8 mouse cellular contexts compared by ENCODE assay signal in the genomic region with DNA sequence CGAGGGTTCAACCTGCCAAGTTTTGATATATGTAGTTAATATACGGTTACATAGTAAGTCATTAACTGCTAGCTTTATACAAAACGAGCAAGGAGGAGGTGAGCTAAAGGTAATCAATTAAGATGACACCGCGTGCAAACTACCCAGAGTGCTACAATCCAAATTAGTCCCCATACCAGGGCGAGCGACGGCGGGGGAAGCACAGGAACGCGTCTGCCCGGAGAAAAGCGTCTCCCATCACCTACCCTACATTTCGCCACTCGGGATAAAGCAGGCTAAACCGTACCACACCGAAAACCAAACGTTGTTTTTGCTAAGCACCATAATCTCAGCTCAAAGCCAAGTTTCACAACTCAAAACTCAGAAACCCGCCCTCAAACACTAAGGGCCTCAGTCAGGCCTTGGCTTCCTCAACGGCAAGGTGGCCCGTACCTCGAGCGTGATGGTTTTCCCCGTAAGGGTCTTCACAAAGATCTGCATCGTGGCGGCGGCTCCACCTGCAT. TPM values are rescaled to one million over a fixed set of nuclear protein-coding genes. Genes with fewer than 3 reads are reported as not detected.
DNase-seq lines count a peak whose midpoint lies in the region; ATAC-seq and TF ChIP-seq lines count a peak whose summit lies in the region.

No protein-coding gene starts in this region.

- H3K9me3 ChIP-seq in kidney, postnatal 0 days (replicated peaks; ENCODE audit: low read length), result no peaks in the 10 kb centered on the region
- no peaks in the 10 kb centered on the region for H3K9me3 ChIP-seq in embryonic facial prominence, embryonic 11.5 days (replicated peaks; ENCODE audit: control insufficient read depth, low read length)
- no peaks in the 10 kb centered on the region for H3K9me3 ChIP-seq in hindbrain, embryonic 16.5 days (ENCODE audit: control insufficient read depth, low read length)
- H3K9me3 ChIP-seq in midbrain, embryonic 16.5 days (replicated peaks; ENCODE audit: control insufficient read depth, low read length, poor library complexity, severe bottlenecking), result no peaks in the 10 kb centered on the region

- 0% methylated on average over 27 of the region's 27 CpGs for WGBS in kidney, postnatal 0 days
- under 1% methylated on average over 27 of the region's 27 CpGs for WGBS in embryonic facial prominence, embryonic 11.5 days
- WGBS in hindbrain, embryonic 16.5 days, result under 1% methylated on average over 27 of the region's 27 CpGs
- WGBS in midbrain, embryonic 16.5 days, result under 1% methylated on average over 27 of the region's 27 CpGs

- peak overlapping the region; percentile 73 for H3K4me2 ChIP-seq in kidney, postnatal 0 days (ENCODE audit: low read length)
- peak overlapping the region; percentile 58 for H3K4me2 ChIP-seq in embryonic facial prominence, embryonic 11.5 days (ENCODE audit: low read depth, low read length)
- H3K4me2 ChIP-seq in hindbrain, embryonic 16.5 days (ENCODE audit: low read length), result peak overlapping the region; percentile 63
- H3K4me2 ChIP-seq in midbrain, embryonic 16.5 days (ENCODE audit: low read length), result peak overlapping the region; percentile 71

- H3K36me3 ChIP-seq in kidney, postnatal 0 days (ENCODE audit: insufficient read depth, low read length), result peaks cover 4% of the 10 kb centered on the region; the same call in 1 of the 2 replicates
- peaks cover 9% of the 10 kb centered on the region; the same call in 1 of the 2 replicates for H3K36me3 ChIP-seq in embryonic facial prominence, embryonic 11.5 days (replicated peaks; ENCODE audit: control insufficient read depth, insufficient read depth, low read depth, low read length)
- H3K36me3 ChIP-seq in hindbrain, embryonic 16.5 days (ENCODE audit: control insufficient read depth, insufficient read depth, low read length), result peaks cover 12% of the 10 kb centered on the region
- H3K36me3 ChIP-seq in midbrain, embryonic 16.5 days (ENCODE audit: control insufficient read depth, insufficient read depth, low read length), result peaks cover 13% of the 10 kb centered on the region

- no peaks in the 10 kb centered on the region for H3K27me3 ChIP-seq in kidney, postnatal 0 days (ENCODE audit: insufficient read depth, low read length)
- H3K27me3 ChIP-seq in embryonic facial prominence, embryonic 11.5 days (ENCODE audit: control insufficient read depth, insufficient read depth, low read length), result no peaks in the 10 kb centered on the region
- H3K27me3 ChIP-seq in hindbrain, embryonic 16.5 days (replicated peaks; ENCODE audit: control insufficient read depth, insufficient read depth, low read length), result no peaks in the 10 kb centered on the region
- H3K27me3 ChIP-seq in midbrain, embryonic 16.5 days (ENCODE audit: control insufficient read depth, insufficient read depth, low read depth, low read length), result no peaks in the 10 kb centered on the region

- peak; percentile 45 for DNase-seq in kidney, postnatal 0 days (ENCODE audit: low spot score)
- DNase-seq in kidney, adult 11 months, result no peak
- DNase-seq in embryonic facial prominence, embryonic 11.5 days (ENCODE audit: low spot score), result no peak
- DNase-seq in layer of hippocampus, postnatal 36 days, result no peak
- DNase-seq in frontal cortex, postnatal 36 days (ENCODE audit: low spot score in 2 of 2), result no peak
- no peak for DNase-seq in ovary, postnatal 14 days (ENCODE audit: low spot score)

- TF ChIP-seq CTCF in kidney, postnatal 0 days (IDR thresholded peaks at IDR 0.05; ENCODE audit: low read depth), result no peak

- H3K4me1 ChIP-seq in kidney, postnatal 0 days (replicated peaks; ENCODE audit: insufficient read depth, low read length), result peaks cover 9% of the 10 kb centered on the region; the same call in 1 of the 2 replicates
- no peaks in the 10 kb centered on the region; the same call in 1 of the 2 replicates for H3K4me1 ChIP-seq in embryonic facial prominence, embryonic 11.5 days (ENCODE audit: control insufficient read depth, insufficient read depth, low read length)
- peaks cover 13% of the 10 kb centered on the region for H3K4me1 ChIP-seq in hindbrain, embryonic 16.5 days (ENCODE audit: control insufficient read depth, insufficient read depth, low read depth, low read length)
- peaks cover 13% of the 10 kb centered on the region for H3K4me1 ChIP-seq in midbrain, embryonic 16.5 days (ENCODE audit: control insufficient read depth, insufficient read depth, low read length)

- H3K4me3 ChIP-seq in kidney, postnatal 0 days (replicated peaks; ENCODE audit: low read depth, low read length), result peak overlapping the region; percentile 86
- H3K4me3 ChIP-seq in embryonic facial prominence, embryonic 11.5 days (ENCODE audit: low read depth, low read length), result peak overlapping the region; percentile 76
- peak overlapping the region; percentile 72 for H3K4me3 ChIP-seq in hindbrain, embryonic 16.5 days (ENCODE audit: low read length)
- H3K4me3 ChIP-seq in midbrain, embryonic 16.5 days (ENCODE audit: low read depth, low read length), result peak overlapping the region; percentile 86

- peak overlapping the region; percentile 85 for H3K9ac ChIP-seq in kidney, postnatal 0 days (ENCODE audit: low read depth, low read length)
- H3K9ac ChIP-seq in embryonic facial prominence, embryonic 11.5 days (replicated peaks; ENCODE audit: low read length), result peak overlapping the region; percentile 91
- peak overlapping the region; percentile 85 for H3K9ac ChIP-seq in hindbrain, embryonic 16.5 days (ENCODE audit: low read depth, low read length)
- H3K9ac ChIP-seq in midbrain, embryonic 16.5 days (ENCODE audit: low read depth, low read length), result peak overlapping the region; percentile 88

- no peak for ATAC-seq in kidney, postnatal 0 days (replicated peaks; ENCODE audit: low FRiP score, low read depth)
- no peak for ATAC-seq in embryonic facial prominence, embryonic 11.5 days (replicated peaks; ENCODE audit: insufficient number of reproducible peaks, low FRiP score, low TSS enrichment, low read depth)
- peak; percentile 15 for ATAC-seq in hindbrain, embryonic 16.5 days
- ATAC-seq in midbrain, embryonic 16.5 days, result peak; percentile 22

- peak overlapping the region; percentile 86 for H3K27ac ChIP-seq in kidney, postnatal 0 days
- peak overlapping the region; percentile 25 for H3K27ac ChIP-seq in embryonic facial prominence, embryonic 11.5 days (replicated peaks; ENCODE audit: low read depth, low read length)
- peak overlapping the region; percentile 79 for H3K27ac ChIP-seq in hindbrain, embryonic 16.5 days (ENCODE audit: low read depth, low read length)
- H3K27ac ChIP-seq in midbrain, embryonic 16.5 days (ENCODE audit: low read length), result peak overlapping the region; percentile 94

RNA-seq across cellular contexts. Expression of a gene that starts 0.5 kb away (rescaled TPM):
- polyA plus RNA-seq in kidney, postnatal 0 days (2015; fragmentation: Nextera tagmentation; extraction: Ambion mirVana), result 0.07 TPM in 1 of 2 replicates, not detected in the other
- polyA plus RNA-seq in embryonic facial prominence, embryonic 11.5 days (2014; fragmentation: Nextera tagmentation; extraction: Ambion mirVana), result not detected in 2 replicates
- 0.08 and 0.15 TPM in 2 replicates for polyA plus RNA-seq in hindbrain, embryonic 16.5 days (2015; fragmentation: Nextera tagmentation; extraction: Ambion mirVana)
- polyA plus RNA-seq in midbrain, embryonic 16.5 days (2015; fragmentation: Nextera tagmentation; extraction: Ambion mirVana), result 0.12 and 0.14 TPM in 2 replicates
- total RNA-seq in layer of hippocampus, postnatal 36 days (2021), result under 1 TPM; 0.22 to 0.43 TPM

RNA-seq across cellular contexts. Expression of a gene that starts 0.6 kb away (rescaled TPM):
- polyA plus RNA-seq in kidney, postnatal 0 days (2015; fragmentation: Nextera tagmentation; extraction: Ambion mirVana), result 1,209 and 1,412 TPM in 2 replicates
- 1,205 and 1,236 TPM in 2 replicates for polyA plus RNA-seq in embryonic facial prominence, embryonic 11.5 days (2014; fragmentation: Nextera tagmentation; extraction: Ambion mirVana)
- polyA plus RNA-seq in hindbrain, embryonic 16.5 days (2015; fragmentation: Nextera tagmentation; extraction: Ambion mirVana), result 463 and 486 TPM in 2 replicates
- 485 and 507 TPM in 2 replicates for polyA plus RNA-seq in midbrain, embryonic 16.5 days (2015; fragmentation: Nextera tagmentation; extraction: Ambion mirVana)
- 100 to 1,000 TPM; 464 to 469 TPM for total RNA-seq in layer of hippocampus, postnatal 36 days (2021)

RNA-seq across cellular contexts. Expression of a gene that starts 21.1 kb away (rescaled TPM):
- polyA plus RNA-seq in kidney, postnatal 0 days (2015; fragmentation: Nextera tagmentation; extraction: Ambion mirVana), result 28.5 and 30.4 TPM in 2 replicates
- polyA plus RNA-seq in embryonic facial prominence, embryonic 11.5 days (2014; fragmentation: Nextera tagmentation; extraction: Ambion mirVana), result 32.8 and 33.0 TPM in 2 replicates
- polyA plus RNA-seq in hindbrain, embryonic 16.5 days (2015; fragmentation: Nextera tagmentation; extraction: Ambion mirVana), result 38.7 and 41.6 TPM in 2 replicates
- polyA plus RNA-seq in midbrain, embryonic 16.5 days (2015; fragmentation: Nextera tagmentation; extraction: Ambion mirVana), result 43.3 and 48.7 TPM in 2 replicates
- total RNA-seq in layer of hippocampus, postnatal 36 days (2021), result 10 to 100 TPM; 32.2 to 34.8 TPM

RNA-seq across cellular contexts. Expression of a gene that starts 32.5 kb away (rescaled TPM):
- polyA plus RNA-seq in kidney, postnatal 0 days (2015; fragmentation: Nextera tagmentation; extraction: Ambion mirVana), result 28.8 and 29.6 TPM in 2 replicates
- 27.0 and 29.4 TPM in 2 replicates for polyA plus RNA-seq in embryonic facial prominence, embryonic 11.5 days (2014; fragmentation: Nextera tagmentation; extraction: Ambion mirVana)
- 8.4 and 11.0 TPM in 2 replicates for polyA plus RNA-seq in hindbrain, embryonic 16.5 days (2015; fragmentation: Nextera tagmentation; extraction: Ambion mirVana)
- 7.3 and 8.4 TPM in 2 replicates for polyA plus RNA-seq in midbrain, embryonic 16.5 days (2015; fragmentation: Nextera tagmentation; extraction: Ambion mirVana)
- total RNA-seq in layer of hippocampus, postnatal 36 days (2021), result 1 to 10 TPM; 3.7 to 5.1 TPM

Comparison
In these comparisons a context has a peak if more than half of its experiments do, and no peak if none do; other contexts are left out.
1. ATAC-seq: peak in hindbrain, embryonic 16.5 days (single experiment) and midbrain, embryonic 16.5 days (single experiment); none in kidney, postnatal 0 days (single experiment) and embryonic facial prominence, embryonic 11.5 days (single experiment).
2. H3K27ac ChIP-seq: peak in every context shown above with its lines; median percentile 94 in midbrain, embryonic 16.5 days; 86 in kidney, postnatal 0 days; 79 in hindbrain, embryonic 16.5 days; 25 in embryonic facial prominence, embryonic 11.5 days.
3. Peak in every context shown above with its lines, with median percentiles within 50 percentile points of each other: H3K4me2 ChIP-seq, H3K4me3 ChIP-seq and H3K9ac ChIP-seq.